8 mouse cellular contexts compared by ENCODE assay signal in the genomic region with DNA sequence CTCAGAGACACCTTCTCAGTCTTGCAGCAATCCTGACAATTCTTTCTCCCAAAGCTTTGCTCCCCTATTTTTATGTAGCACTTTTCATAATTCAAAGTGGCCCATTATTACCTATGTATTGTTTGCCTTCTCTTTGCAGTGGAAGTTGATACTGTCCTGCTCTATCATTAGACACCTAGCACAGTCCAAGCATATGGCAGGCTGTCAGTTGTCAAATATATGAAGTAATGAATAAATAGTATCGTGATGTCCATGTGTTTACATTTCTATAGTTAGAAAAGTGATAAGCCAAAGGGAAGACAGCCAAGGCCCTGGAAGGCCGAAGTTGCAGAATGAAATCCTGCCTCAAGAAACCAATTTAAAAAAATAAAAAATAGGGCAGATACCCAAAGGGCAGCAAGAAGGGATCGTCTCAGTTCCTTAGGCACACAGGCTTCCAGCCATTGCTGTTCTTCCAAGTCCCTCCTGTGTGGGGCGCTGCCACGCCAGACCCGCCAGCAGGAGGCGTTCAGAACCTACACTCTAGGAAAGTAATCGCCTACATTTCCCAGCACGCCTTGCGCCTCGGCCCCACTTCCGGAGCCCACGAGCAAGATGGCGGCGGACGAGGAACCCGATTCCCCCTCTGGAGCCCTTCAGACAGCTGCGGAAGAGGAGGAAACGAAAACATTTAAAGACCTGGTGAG. TPM values are rescaled to one million over a fixed set of nuclear protein-coding genes. Genes with fewer than 3 reads are reported as not detected.
DNase-seq lines count a peak whose midpoint lies in the region; ATAC-seq lines count a peak whose summit lies in the region.

A gene (plus strand): TSS at position 565 of the 686 bp plus-strand sequence.

- no peaks in the 10 kb centered on the region for H3K9me3 ChIP-seq in hindbrain, embryonic 16.5 days (ENCODE audit: control insufficient read depth, low read length)

- ATAC-seq in hindbrain, embryonic 16.5 days: peak; percentile 95

- H3K79me2 ChIP-seq in macrophage (ENCODE audit: inconsistent target): peaks cover 30% of the 10 kb centered on the region

- DNase-seq in WW6 (ENCODE audit: low read depth, low spot score): peak; percentile 94
- DNase-seq in cerebellum, postnatal 4 days (ENCODE audit: low spot score in 2 of 2): peak; percentile 94 to 95
- peak; percentile 96 for DNase-seq in gastrocnemius, adult 18-20 months (ENCODE audit: low spot score)
- peak; percentile 96 to 98 for DNase-seq in left cerebral cortex, adult 18-20 months (ENCODE audit: low spot score in 2 of 2)
- DNase-seq in right cerebral cortex, adult 18-20 months: peak; percentile 96
- DNase-seq in urinary bladder, postnatal 10 days (ENCODE audit: low spot score): peak; percentile 76

- H3K4me1 ChIP-seq in hindbrain, embryonic 16.5 days (ENCODE audit: control insufficient read depth, insufficient read depth, low read depth, low read length): peaks cover 6% of the 10 kb centered on the region

- 5% methylated on average over 19 of the region's 19 CpGs for WGBS in hindbrain, embryonic 16.5 days
- WGBS in macrophage (ENCODE audit: missing documents): 6% methylated on average over 19 of the region's 19 CpGs

- peak within 1 kb of the TSS; percentile 65 for H3K27ac ChIP-seq in hindbrain, embryonic 16.5 days (ENCODE audit: low read depth, low read length)
- H3K27ac ChIP-seq in macrophage: peak within 1 kb of the TSS; percentile 62

- H3K9ac ChIP-seq in hindbrain, embryonic 16.5 days (ENCODE audit: low read depth, low read length): peak within 1 kb of the TSS; percentile 80

- peak within 1 kb of the TSS; percentile 64 for H3K4me3 ChIP-seq in hindbrain, embryonic 16.5 days (ENCODE audit: low read length)
- peak within 1 kb of the TSS; percentile 94 for H3K4me3 ChIP-seq in macrophage (ENCODE audit: inconsistent target)

- peak within 1 kb of the TSS; percentile 73 for H3K4me2 ChIP-seq in hindbrain, embryonic 16.5 days (ENCODE audit: low read length)

- no peaks in the 10 kb centered on the region for H3K27me3 ChIP-seq in hindbrain, embryonic 16.5 days (replicated peaks; ENCODE audit: control insufficient read depth, insufficient read depth, low read length)

- peaks cover 20% of the 10 kb centered on the region for H3K36me3 ChIP-seq in hindbrain, embryonic 16.5 days (ENCODE audit: control insufficient read depth, insufficient read depth, low read length)
- H3K36me3 ChIP-seq in macrophage (ENCODE audit: inconsistent target): peaks cover 29% of the 10 kb centered on the region

RNA-seq across cellular contexts. Expression of the gene that starts here (rescaled TPM):
- total RNA-seq in gastrocnemius, adult 18-20 months (2021): 10 to 100 TPM; 24.3 to 24.9 TPM
- 74.2 and 78.7 TPM in 2 replicates for polyA plus RNA-seq in hindbrain, embryonic 16.5 days (2015; fragmentation: Nextera tagmentation; extraction: Ambion mirVana)
- 10 to 100 TPM; 58.3 to 59.1 TPM for total RNA-seq in left cerebral cortex, adult 18-20 months (2021)
- 100 to 1,000 TPM in 8 of 26 experiments, 10 to 100 TPM in 18; 24.8 to 132 (median 79.3) TPM for total RNA-seq in macrophage (2018; cell fraction: chromatin; rRNA removed)
- 10 to 100 TPM; 31.2 to 53.9 (median 45.2) TPM for total RNA-seq in macrophage (2018; cell fraction: cytosol; rRNA removed)
- 10 to 100 TPM; 29.5 to 79.0 (median 44.0) TPM for total RNA-seq in macrophage (2018; cell fraction: nucleus; rRNA removed)
- polyA plus RNA-seq in macrophage (2018): 47.6 to 53.3 TPM (median 51.0 TPM) in 3 replicates

Comparison
In these comparisons a context has a peak if more than half of its experiments do, and no peak if none do; other contexts are left out.
1. Peak in every context shown above with its lines: DNase-seq, ATAC-seq, H3K4me3 ChIP-seq and H3K27ac ChIP-seq.